Mouse (Mus musculus): Measurements from ENCODE around the gene Perp. TPM values are rescaled to one million over a fixed set of nuclear protein-coding genes. Genes with fewer than 3 reads are reported as not detected.

The Perp gene
- total and polyA plus RNA-seq, 2 experiments: 91.4 to 124 TPM

- DNase-seq (ENCODE audit: extremely low read depth, low read depth, low spot score): no peak
- H3K36me3 ChIP-seq (ENCODE audit: control insufficient read depth, insufficient read depth, low read length): no peaks in the 10 kb centered on the region
- H3K27ac ChIP-seq (replicated peaks; ENCODE audit: insufficient read depth, low read depth, low read length): no peak overlapping the region
- H3K4me1 ChIP-seq (ENCODE audit: control insufficient read depth, insufficient read depth, low read length): no peaks in the 10 kb centered on the region
- WGBS: 61% methylated on average over 2 of the region's 2 CpGs
- no peak overlapping the region for H3K9ac ChIP-seq (ENCODE audit: low read depth, low read length)
- H3K4me3 ChIP-seq (ENCODE audit: insufficient read depth, low read depth, low read length): no peak overlapping the region
- H3K79me2 ChIP-seq (ENCODE audit: control insufficient read depth, insufficient read depth, low read length): no peaks in the 10 kb centered on the region
- no peaks in the 10 kb centered on the region for H3K27me3 ChIP-seq (ENCODE audit: control insufficient read depth, insufficient read depth, low read length)
- TF ChIP-seq POLR2A (IDR thresholded peaks at IDR 0.05; ENCODE audit: extremely low read depth, insufficient read depth, low read length): no peak
- TF ChIP-seq CTCF (IDR thresholded peaks at IDR 0.05; ENCODE audit: low read depth, low read length): no peak
Measured at GRCm38 (mm10) chr10:18870990-18871389, 26.2 kb downstream of the Perp start.

- no peak for DNase-seq (ENCODE audit: extremely low read depth, low read depth, low spot score)
- Histone ChIP-seq H3K4me1 (ENCODE audit: control insufficient read depth, insufficient read depth, low read length) (no peaks in the 10 kb centered on the region), H3K27ac (replicated peaks; ENCODE audit: insufficient read depth, low read depth, low read length) (no peak overlapping the region), H3K36me3 (ENCODE audit: control insufficient read depth, insufficient read depth, low read length) (no peaks in the 10 kb centered on the region), H3K27me3 (ENCODE audit: control insufficient read depth, insufficient read depth, low read length) (no peaks in the 10 kb centered on the region), H3K4me3 (ENCODE audit: insufficient read depth, low read depth, low read length) (no peak overlapping the region), H3K9ac (ENCODE audit: low read depth, low read length) (no peak overlapping the region), H3K79me2 (ENCODE audit: control insufficient read depth, insufficient read depth, low read length) (no peaks in the 10 kb centered on the region)
- TF ChIP-seq CTCF (IDR thresholded peaks at IDR 0.05; ENCODE audit: low read depth, low read length) (no peak), POLR2A (IDR thresholded peaks at IDR 0.05; ENCODE audit: extremely low read depth, insufficient read depth, low read length) (no peak)
- WGBS: 26% methylated on average over 1 of the region's 1 CpGs
Measured at GRCm38 (mm10) chr10:18876211-18876610, 31.4 kb downstream of the Perp start.

GRCm38 (mm10) chr10:18878111-18878510 is 33.3 kb downstream of the Perp start:
- H3K79me2 ChIP-seq (ENCODE audit: control insufficient read depth, insufficient read depth, low read length): no peaks in the 10 kb centered on the region
- no peak overlapping the region for H3K9ac ChIP-seq (ENCODE audit: low read depth, low read length)
- no peaks in the 10 kb centered on the region for H3K36me3 ChIP-seq (ENCODE audit: control insufficient read depth, insufficient read depth, low read length)
- DNase-seq (ENCODE audit: extremely low read depth, low read depth, low spot score): no peak
- no peak overlapping the region for H3K4me3 ChIP-seq (ENCODE audit: insufficient read depth, low read depth, low read length)
- no peaks in the 10 kb centered on the region for H3K27me3 ChIP-seq (ENCODE audit: control insufficient read depth, insufficient read depth, low read length)
- TF ChIP-seq CTCF (IDR thresholded peaks at IDR 0.05; ENCODE audit: low read depth, low read length): no peak
- no peak for TF ChIP-seq POLR2A (IDR thresholded peaks at IDR 0.05; ENCODE audit: extremely low read depth, insufficient read depth, low read length)
- H3K27ac ChIP-seq (replicated peaks; ENCODE audit: insufficient read depth, low read depth, low read length): no peak overlapping the region
- H3K4me1 ChIP-seq (ENCODE audit: control insufficient read depth, insufficient read depth, low read length): no peaks in the 10 kb centered on the region
- WGBS: 96% methylated on average over 6 of the region's 6 CpGs

- H3K27me3 ChIP-seq (ENCODE audit: control insufficient read depth, insufficient read depth, low read length): no peaks in the 10 kb centered on the region
- H3K4me1 ChIP-seq (ENCODE audit: control insufficient read depth, insufficient read depth, low read length): no peaks in the 10 kb centered on the region
- WGBS: 80% methylated on average over 4 of the region's 4 CpGs
Measured at GRCm38 (mm10) chr10:18879160-18879559, 34.3 kb downstream of the Perp start.

GRCm38 (mm10) chr10:18879690-18880089 is 34.9 kb downstream of the Perp start:
- H3K27ac ChIP-seq (replicated peaks; ENCODE audit: insufficient read depth, low read depth, low read length): no peak overlapping the region
- no peaks in the 10 kb centered on the region for H3K27me3 ChIP-seq (ENCODE audit: control insufficient read depth, insufficient read depth, low read length)
- 79% methylated on average over 1 of the region's 1 CpGs for WGBS

More at GRCm38 (mm10) chr10:18879160-18879559, 34.3 kb downstream of the Perp start:
- H3K9ac ChIP-seq (ENCODE audit: low read depth, low read length): no peak overlapping the region
- DNase-seq (ENCODE audit: extremely low read depth, low read depth, low spot score): no peak
- H3K79me2 ChIP-seq (ENCODE audit: control insufficient read depth, insufficient read depth, low read length): no peaks in the 10 kb centered on the region
- no peaks in the 10 kb centered on the region for H3K36me3 ChIP-seq (ENCODE audit: control insufficient read depth, insufficient read depth, low read length)
- no peak overlapping the region for H3K4me3 ChIP-seq (ENCODE audit: insufficient read depth, low read depth, low read length)
- no peak for TF ChIP-seq POLR2A (IDR thresholded peaks at IDR 0.05; ENCODE audit: extremely low read depth, insufficient read depth, low read length)
- TF ChIP-seq CTCF (IDR thresholded peaks at IDR 0.05; ENCODE audit: low read depth, low read length): no peak
- H3K27ac ChIP-seq (replicated peaks; ENCODE audit: insufficient read depth, low read depth, low read length): no peak overlapping the region

DNA sequence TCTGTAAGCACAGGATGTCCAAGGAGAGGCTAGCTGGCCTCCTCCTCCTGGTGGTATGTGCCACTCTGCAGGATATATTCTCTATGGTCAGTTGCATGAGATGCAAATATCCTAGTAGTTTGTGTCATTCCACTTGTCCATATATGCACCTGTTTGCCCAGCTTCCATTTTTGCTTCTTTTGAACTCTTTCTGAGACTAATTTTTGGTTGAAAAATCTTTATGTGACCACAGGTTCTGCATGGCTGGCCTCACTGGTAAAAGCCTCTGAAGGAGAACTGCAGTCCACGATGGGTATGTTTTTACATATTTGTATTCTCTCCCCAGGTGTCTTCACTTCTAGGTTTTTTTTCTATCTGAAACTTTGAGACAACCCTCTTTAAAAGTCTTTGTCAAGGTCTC is 37.4 kb downstream of the Perp start:
- Histone ChIP-seq H3K9ac (ENCODE audit: low read depth, low read length) (no peak overlapping the region), H3K27me3 (ENCODE audit: control insufficient read depth, insufficient read depth, low read length) (no peaks in the 10 kb centered on the region), H3K79me2 (ENCODE audit: control insufficient read depth, insufficient read depth, low read length) (no peaks in the 10 kb centered on the region), H3K4me1 (ENCODE audit: control insufficient read depth, insufficient read depth, low read length) (no peaks in the 10 kb centered on the region), H3K27ac (replicated peaks; ENCODE audit: insufficient read depth, low read depth, low read length) (no peak overlapping the region), H3K4me3 (ENCODE audit: insufficient read depth, low read depth, low read length) (no peak overlapping the region), H3K36me3 (ENCODE audit: control insufficient read depth, insufficient read depth, low read length) (no peaks in the 10 kb centered on the region)
- DNase-seq (ENCODE audit: extremely low read depth, low read depth, low spot score): no peak
- WGBS: 88% methylated on average over 1 of the region's 1 CpGs
- TF ChIP-seq CTCF (IDR thresholded peaks at IDR 0.05; ENCODE audit: low read depth, low read length) (no peak), POLR2A (IDR thresholded peaks at IDR 0.05; ENCODE audit: extremely low read depth, insufficient read depth, low read length) (no peak)

More at GRCm38 (mm10) chr10:18879690-18880089, 34.9 kb downstream of the Perp start:
- TF ChIP-seq POLR2A (IDR thresholded peaks at IDR 0.05; ENCODE audit: extremely low read depth, insufficient read depth, low read length) (no peak), CTCF (IDR thresholded peaks at IDR 0.05; ENCODE audit: low read depth, low read length) (no peak)
- H3K36me3 ChIP-seq (ENCODE audit: control insufficient read depth, insufficient read depth, low read length): no peaks in the 10 kb centered on the region
- DNase-seq (ENCODE audit: extremely low read depth, low read depth, low spot score): no peak
- H3K4me1 ChIP-seq (ENCODE audit: control insufficient read depth, insufficient read depth, low read length): no peaks in the 10 kb centered on the region
- H3K79me2 ChIP-seq (ENCODE audit: control insufficient read depth, insufficient read depth, low read length): no peaks in the 10 kb centered on the region
- no peak overlapping the region for H3K9ac ChIP-seq (ENCODE audit: low read depth, low read length)
- no peak overlapping the region for H3K4me3 ChIP-seq (ENCODE audit: insufficient read depth, low read depth, low read length)

Measured in liver, adult 2 months (tissue).